Mouse (Mus musculus) heart, embryonic 14.5 days (tissue): ENCODE measurements around the gene Xylt1. TPM values are rescaled to one million over a fixed set of nuclear protein-coding genes. Genes with fewer than 3 reads are reported as not detected.

Source experiments
- ATAC-seq: fragments of 200-750 bp; cut with Nextera tagmentation; 2 replicates; pipeline ENCODE4 v1.8.0; 2017; ENCODE audit warnings: low read depth, moderate TSS enrichment; ENCODE audit not compliant: insufficient number of reproducible peaks, insufficient read depth, low FRiP score
- H3K27ac ChIP-seq, 2 experiments: fragments of 200-500 bp in 1 of 2; fragments of 300-500 bp in 1 of 2; sonication (generic) in 1 of 2; replicated peaks in 1 of 2; 2 replicates each; pipeline ENCODE4 v1.5.1; 2012 to 2014; ENCODE audit warnings: low read depth in 2 of 2, low read length in 2 of 2, control low read depth in 1 of 2, mild to moderate bottlenecking in 1 of 2, mixed read lengths in 1 of 2; ENCODE audit not compliant: control insufficient read depth in 1 of 2, insufficient read depth in 1 of 2
- H3K27me3 ChIP-seq: fragments of 300-500 bp; sonication (generic); 2 replicates; pipeline ENCODE4 v1.6.1; 2014; ENCODE audit warnings: mild to moderate bottlenecking, low read length, control low read depth; ENCODE audit not compliant: control insufficient read depth, insufficient read depth
- H3K36me3 ChIP-seq: fragments of 300-500 bp; sonication (generic); 2 replicates; pipeline ENCODE4 v1.6.1; 2014; ENCODE audit warnings: mild to moderate bottlenecking, control low read depth, low read length, mixed read lengths; ENCODE audit not compliant: control insufficient read depth, insufficient read depth
- H3K4me1 ChIP-seq, 2 experiments: fragments of 200-500 bp in 1 of 2; fragments of 300-500 bp in 1 of 2; sonication (generic) in 1 of 2; 2 replicates each; pipeline ENCODE4 v1.6.1; 2012 to 2014; ENCODE audit warnings: low read length in 2 of 2, control low read depth in 1 of 2, mixed read lengths in 1 of 2; ENCODE audit not compliant: control insufficient read depth in 2 of 2, insufficient read depth in 2 of 2
- H3K4me2 ChIP-seq: fragments of 300-500 bp; sonication (generic); 2 replicates; pipeline ENCODE4 v1.6.1; 2014; ENCODE audit warnings: mild to moderate bottlenecking, low read length
- H3K4me3 ChIP-seq, 2 experiments: fragments of 200-500 bp in 1 of 2; fragments of 300-500 bp in 1 of 2; sonication (generic) in 1 of 2; 2 replicates each; pipeline ENCODE4 v1.5.1; 2012 to 2014; ENCODE audit warnings: low read length in 2 of 2, mild to moderate bottlenecking in 2 of 2, control low read depth in 1 of 2, low read depth in 1 of 2, moderate library complexity in 1 of 2; ENCODE audit not compliant: control insufficient read depth in 1 of 2, insufficient read depth in 1 of 2
- H3K9ac ChIP-seq: fragments of 300-500 bp; sonication (generic); 2 replicates; pipeline ENCODE4 v1.6.1; 2014; ENCODE audit warnings: mild to moderate bottlenecking, low read length
- H3K9me3 ChIP-seq: fragments of 300-500 bp; sonication (generic); 2 replicates; pipeline ENCODE4 v1.6.1; 2016; ENCODE audit warnings: low read length, control low read depth; ENCODE audit not compliant: control insufficient read depth
- WGBS: fragments of 180-500 bp; shearing (Covaris S2); extraction: QIAGEN DNeasy Blood & Tissue Kit; methylation state at CpG from one replicate; pipeline ENCODE4 v1.1.7; 2014; 5-methylcytosine and 5-hydroxymethylcytosine counted together
- polyA plus RNA-seq: library from polyadenylated mRNA; unstranded; fragments of >200 nt; fragmentation: Nextera tagmentation; extraction: Ambion mirVana; gene quantifications from 2 replicates; pipeline ENCODE4 v1.2.1, GENCODE M21; 2014

Gene Xylt1
- polyA plus RNA-seq, 1 experiment from 2014 or later = 2.0 TPM

DNA sequence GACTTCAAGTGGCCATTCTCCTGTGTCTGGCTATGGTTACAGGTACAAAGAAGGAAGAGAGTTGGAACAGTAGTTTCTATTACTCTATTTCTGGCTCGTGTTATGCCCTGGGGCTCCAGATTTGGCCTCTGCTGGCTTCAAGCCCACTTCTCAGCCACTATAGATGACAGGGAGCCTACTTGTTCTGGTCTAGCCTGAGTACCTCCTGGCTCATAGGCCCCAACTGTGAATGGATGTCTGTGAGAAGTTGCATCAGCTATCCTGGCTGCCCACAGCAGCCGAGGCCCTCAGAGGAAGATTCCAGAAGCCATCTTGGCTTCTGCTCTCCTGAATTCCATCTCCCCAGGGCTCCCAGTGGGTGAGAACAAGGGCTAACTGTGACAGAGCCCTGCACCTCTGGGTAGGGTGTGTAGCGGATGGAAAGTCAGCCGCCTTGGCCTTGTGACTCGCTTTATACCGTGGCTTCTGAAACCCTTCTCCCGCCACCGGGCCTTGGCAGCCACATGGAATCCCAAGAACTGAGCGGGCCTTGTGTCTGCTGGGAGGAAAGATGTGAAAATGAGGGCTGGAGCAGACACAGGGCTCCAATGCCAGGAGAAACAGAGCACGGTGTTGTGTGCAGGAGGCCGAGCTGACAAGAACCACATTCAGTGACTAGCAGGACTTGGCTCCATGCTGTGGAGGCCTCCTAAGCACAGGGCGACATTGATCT, 55.1 kb downstream of the Xylt1 start:
- Histone ChIP-seq H3K27ac (peak overlapping the region; percentile 52 to 68), H3K9ac (no peak overlapping the region), H3K4me1 (peaks cover 17 to 28% of the 10 kb centered on the region in 2 experiments), H3K4me2 (no peak overlapping the region), H3K4me3 (no peak overlapping the region), H3K9me3 (no peaks in the 10 kb centered on the region), H3K36me3 (no peaks in the 10 kb centered on the region), H3K27me3 (no peaks in the 10 kb centered on the region)
- 71% methylated on average over 12 of the region's 12 CpGs for WGBS
- 0 out of 2 replicates have a peak, but pooled peaks have one; percentile 19 for ATAC-seq

DNA sequence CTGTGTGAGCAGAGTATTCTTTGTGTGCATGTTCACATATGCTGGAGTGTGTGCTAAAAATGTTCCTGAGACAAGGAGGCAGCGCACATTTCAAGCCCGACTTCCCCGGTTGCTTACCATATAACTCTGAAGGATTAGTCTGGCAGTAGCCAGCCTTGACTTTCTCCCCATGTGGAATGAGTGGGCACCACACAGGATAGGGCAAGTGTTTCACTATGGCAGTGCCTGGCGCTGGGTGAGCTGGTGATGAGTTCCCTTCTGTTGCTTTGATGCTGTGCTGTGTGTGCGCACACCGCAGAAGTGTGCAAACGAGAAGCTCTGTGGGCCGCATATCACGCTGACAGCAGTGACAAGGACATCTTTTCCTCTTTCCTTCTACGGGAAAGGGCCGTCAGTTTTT, 56.1 kb downstream of the Xylt1 start:
- 71% methylated on average over 11 of the region's 11 CpGs for WGBS

DNA sequence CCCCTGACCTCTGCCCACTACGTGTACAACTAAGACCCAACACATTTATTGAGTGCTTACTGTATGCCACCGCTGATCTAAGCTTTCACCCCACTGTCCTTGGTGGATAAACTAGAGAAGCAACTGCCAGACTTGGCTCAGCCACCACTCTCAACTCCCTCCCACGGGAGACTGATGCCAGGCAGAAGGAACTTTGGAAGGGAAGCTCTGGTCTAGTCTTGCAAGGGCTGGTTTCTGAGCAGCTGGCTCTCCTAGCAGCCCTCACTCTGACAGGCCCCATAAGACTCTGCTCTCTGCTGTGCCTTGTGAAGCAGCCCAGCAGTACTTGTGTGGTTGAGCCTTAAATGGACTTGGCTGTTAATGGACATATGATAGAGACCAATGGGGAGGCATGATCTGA, 60.2 kb downstream of the Xylt1 start:
- no peak for ATAC-seq
- H3K9ac ChIP-seq = no peak overlapping the region
- H3K9me3 ChIP-seq = no peaks in the 10 kb centered on the region
- no peaks in the 10 kb centered on the region for H3K27me3 ChIP-seq
- no peak overlapping the region for H3K27ac ChIP-seq
- 88% methylated on average over 3 of the region's 3 CpGs for WGBS
- no peak overlapping the region for H3K4me3 ChIP-seq
- no peaks in the 10 kb centered on the region for H3K36me3 ChIP-seq
- H3K4me2 ChIP-seq = no peak overlapping the region
- H3K4me1 ChIP-seq = peaks cover 9 to 25% of the 10 kb centered on the region in 2 experiments

More for the DNA sequence above, 56.1 kb downstream of the Xylt1 start:
- Histone ChIP-seq H3K4me1 (peaks cover 17 to 28% of the 10 kb centered on the region in 2 experiments), H3K4me3 (no peak overlapping the region), H3K4me2 (no peak overlapping the region), H3K9me3 (no peaks in the 10 kb centered on the region), H3K36me3 (no peaks in the 10 kb centered on the region), H3K27me3 (no peaks in the 10 kb centered on the region), H3K9ac (no peak overlapping the region), H3K27ac (peak overlapping the region in 1 of 2 experiments; percentile 68; a peak in 1 of 4 replicates)
- no peak for ATAC-seq

DNA sequence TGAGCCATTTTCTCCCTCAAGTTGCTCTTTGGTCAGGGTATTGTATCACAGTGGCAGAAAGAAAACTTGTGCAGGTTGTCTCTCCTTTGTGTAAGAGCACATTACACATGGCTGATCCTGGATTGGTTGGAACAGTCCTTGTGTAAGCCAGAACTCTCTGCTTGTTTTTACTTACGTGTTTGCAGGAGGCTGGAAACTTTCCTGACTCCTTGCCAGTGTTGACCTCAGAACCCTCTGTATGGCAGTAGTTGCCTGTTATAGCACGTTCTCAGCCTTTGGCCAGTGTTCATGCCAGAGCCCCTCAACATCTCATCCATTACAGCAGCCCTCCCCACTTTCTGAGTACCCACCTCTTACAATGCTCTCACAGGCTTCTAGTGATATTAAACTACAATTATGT, 61.9 kb downstream of the Xylt1 start:
- WGBS = 69% methylated on average over 2 of the region's 2 CpGs
- Histone ChIP-seq H3K36me3 (no peaks in the 10 kb centered on the region), H3K27ac (no peak overlapping the region), H3K4me3 (no peak overlapping the region), H3K9ac (no peak overlapping the region), H3K9me3 (no peaks in the 10 kb centered on the region), H3K4me2 (no peak overlapping the region), H3K4me1 (peaks cover 4 to 23% of the 10 kb centered on the region in 2 experiments; a peak in 3 of 4 replicates), H3K27me3 (no peaks in the 10 kb centered on the region)
- ATAC-seq = no peak

DNA sequence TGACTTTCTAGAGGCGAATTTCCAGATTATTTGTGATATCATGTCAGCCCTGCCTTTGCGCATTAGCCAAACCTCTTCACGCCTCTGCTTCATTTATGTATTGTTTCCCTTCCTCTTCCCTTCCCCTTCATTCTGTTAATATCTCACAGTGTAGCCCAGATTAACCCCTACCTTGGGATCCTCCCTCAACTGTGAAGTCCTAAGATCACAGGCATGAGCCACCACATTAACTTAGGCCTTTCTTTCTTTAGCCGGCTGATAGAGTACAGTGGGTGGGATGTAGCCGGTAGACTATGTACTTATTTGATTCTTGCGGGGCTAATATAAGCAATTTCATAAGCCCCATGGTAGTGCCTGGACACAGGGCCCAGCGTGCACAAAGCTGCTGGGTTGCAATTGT, 62.4 kb downstream of the Xylt1 start:
- peaks cover 4 to 23% of the 10 kb centered on the region in 2 experiments; a peak in 3 of 4 replicates for H3K4me1 ChIP-seq
- no peak overlapping the region for H3K4me3 ChIP-seq
- no peaks in the 10 kb centered on the region for H3K36me3 ChIP-seq
- H3K9me3 ChIP-seq = no peaks in the 10 kb centered on the region
- no peak overlapping the region for H3K9ac ChIP-seq
- WGBS = 86% methylated on average over 7 of the region's 7 CpGs
- no peak overlapping the region for H3K27ac ChIP-seq
- ATAC-seq = no peak
- no peaks in the 10 kb centered on the region for H3K27me3 ChIP-seq
- no peak overlapping the region for H3K4me2 ChIP-seq

DNA sequence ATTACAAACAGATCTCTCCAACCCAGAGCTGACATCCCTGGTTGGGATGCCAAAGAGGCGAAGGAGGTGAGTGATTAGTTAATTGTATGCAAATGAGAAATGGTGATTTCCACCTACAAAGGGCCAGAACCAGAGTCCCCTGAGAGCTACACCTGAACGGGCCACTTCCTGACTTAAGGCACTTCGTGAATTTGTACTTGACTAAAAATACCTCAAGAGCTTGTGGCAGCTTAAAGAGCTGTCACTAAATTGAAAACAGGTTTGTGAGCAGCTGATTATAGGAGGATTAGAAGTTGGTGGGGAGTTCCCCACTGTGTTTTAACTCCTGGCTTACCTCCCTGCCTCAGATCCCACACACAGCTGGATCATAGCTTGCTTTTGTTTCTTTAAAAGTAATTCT, 64.7 kb downstream of the Xylt1 start:
- ATAC-seq = no peak
- no peaks in the 10 kb centered on the region for H3K9me3 ChIP-seq
- no peak overlapping the region for H3K9ac ChIP-seq
- H3K4me1 ChIP-seq = peaks cover 4 to 28% of the 10 kb centered on the region in 2 experiments; a peak in 3 of 4 replicates
- peak overlapping the region; percentile 11; the same call in 1 of the 2 replicates for H3K4me2 ChIP-seq
- no peak overlapping the region for H3K4me3 ChIP-seq
- H3K27ac ChIP-seq = peak overlapping the region in 1 of 2 experiments; percentile 53; a peak in 2 of 4 replicates
- no peaks in the 10 kb centered on the region for H3K27me3 ChIP-seq
- WGBS = 27% methylated on average over 3 of the region's 3 CpGs
- no peaks in the 10 kb centered on the region for H3K36me3 ChIP-seq

DNA sequence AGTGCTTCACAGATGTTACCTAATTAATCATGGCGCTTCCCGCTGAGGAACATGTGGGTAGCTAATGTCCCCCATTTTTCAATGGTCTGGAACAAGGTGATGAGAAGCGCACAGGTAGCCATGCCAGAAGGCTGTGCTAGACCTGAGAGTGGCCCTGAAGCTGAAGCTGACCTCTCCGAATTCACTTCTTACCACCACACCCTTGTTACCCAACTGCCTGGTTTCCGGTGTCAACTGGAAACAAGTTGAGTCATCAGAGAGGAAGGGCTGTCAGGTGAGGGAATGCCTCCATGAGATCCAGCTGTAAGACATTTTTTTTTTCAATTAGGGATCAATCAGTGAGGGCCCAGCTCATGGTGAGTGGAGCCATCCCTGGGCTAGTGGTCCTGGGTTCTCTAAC, 68.8 kb downstream of the Xylt1 start:
- WGBS = 95% methylated on average over 5 of the region's 5 CpGs
- H3K4me1 ChIP-seq = peaks cover 12 to 41% of the 10 kb centered on the region in 2 experiments

More for the DNA sequence above, 68.8 kb downstream of the Xylt1 start:
- no peaks in the 10 kb centered on the region for H3K9me3 ChIP-seq
- ATAC-seq = no peak
- H3K9ac ChIP-seq = no peak overlapping the region
- no peaks in the 10 kb centered on the region for H3K36me3 ChIP-seq
- H3K4me2 ChIP-seq = no peak overlapping the region
- H3K4me3 ChIP-seq = no peak overlapping the region
- H3K27me3 ChIP-seq = no peaks in the 10 kb centered on the region
- no peak overlapping the region for H3K27ac ChIP-seq
